Mouse (Mus musculus) embryo, embryonic 10 days (tissue): ENCODE results near the gene Fkbp8.
A peak's percentile ranks its signal among the peaks of the same experiment; 100 is the strongest.

ENCODE experiments used
- DNase-seq: peaks from one replicate; pipeline ENCODE4 v3.0.0-alpha.2; 2015; ENCODE audit warnings: low spot score

Gene Fkbp8

DNA sequence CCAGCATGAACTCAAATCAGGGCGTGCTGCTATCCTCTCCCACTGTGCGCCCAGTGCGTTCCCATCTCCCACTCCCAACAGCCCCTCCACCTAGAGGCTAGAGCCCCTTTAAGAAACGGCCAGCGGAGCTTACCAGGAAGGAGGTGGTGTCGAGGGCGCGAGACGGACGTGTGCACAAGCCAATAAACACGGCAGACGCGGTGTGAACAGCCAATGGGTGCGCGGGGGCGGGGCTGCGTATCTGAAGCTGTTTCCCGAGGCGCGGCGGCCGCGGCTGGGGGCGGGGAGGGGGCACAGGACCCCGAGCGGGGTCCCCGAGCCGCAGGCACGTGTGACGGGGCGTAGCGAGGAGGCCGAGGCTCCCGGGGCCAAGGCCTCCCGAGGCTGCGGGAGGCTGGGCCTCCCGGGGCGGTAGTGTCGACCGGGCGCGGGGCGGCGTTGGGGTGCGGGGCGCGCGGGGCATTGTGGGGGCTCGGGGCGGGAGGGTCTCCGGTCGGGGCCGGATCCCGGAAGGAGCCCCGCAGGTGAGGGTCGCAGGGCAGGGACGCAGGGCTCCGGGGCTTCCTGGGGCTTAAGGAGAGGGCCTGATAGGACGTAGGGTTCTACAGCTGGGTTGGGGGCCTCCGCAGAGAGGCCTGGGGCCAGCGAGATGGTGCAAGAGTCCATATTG, at the start of gene Fkbp8, which contains the start of gene Kxd1:
Gene Fkbp8, plus strand, starts transcription at position 213 of the 670 bp plus-strand sequence.
Gene Kxd1, minus strand, starts transcription at position 445 of the 670 bp plus-strand sequence.
- peak; percentile 99 for DNase-seq

DNA sequence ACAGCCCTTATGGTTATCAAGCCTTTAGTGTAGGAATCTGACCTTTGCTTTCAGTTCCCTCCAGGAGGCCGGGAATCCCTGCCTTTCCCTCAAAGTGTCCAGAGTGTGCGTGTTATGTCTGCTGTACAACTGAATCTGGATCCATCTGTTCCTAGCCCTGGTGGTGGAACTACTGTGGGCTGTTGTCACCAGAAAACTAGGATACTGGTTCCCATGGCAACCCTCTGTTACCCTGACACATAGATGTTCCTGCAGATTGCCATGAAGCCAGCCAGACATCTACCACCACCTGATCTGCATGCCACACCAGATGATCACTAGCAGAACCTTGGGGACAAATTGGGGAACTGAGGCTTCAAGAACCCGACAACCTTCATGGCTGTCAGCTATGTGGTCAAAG, 45.6 kb upstream of the Fkbp8 start:
- no peak for DNase-seq

DNA sequence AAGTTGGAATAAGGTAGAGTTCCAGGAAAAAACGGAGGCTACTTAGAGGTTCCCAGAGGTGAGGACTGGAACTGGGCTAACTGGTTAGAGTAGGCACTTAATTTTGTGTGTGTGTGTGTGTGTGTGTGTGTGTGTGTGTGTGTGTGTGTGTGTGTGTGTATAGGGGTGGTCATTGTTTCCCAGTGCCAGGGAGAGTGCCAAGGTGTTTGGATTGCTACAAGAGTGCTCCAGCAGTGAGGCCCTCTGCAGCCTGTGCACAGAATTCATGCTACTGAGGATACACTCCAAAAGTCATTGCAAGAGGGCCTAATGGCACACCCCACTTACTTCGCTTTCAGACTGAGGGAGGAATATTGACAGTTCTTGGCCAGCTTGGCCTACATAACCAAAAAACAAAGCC, 44.6 kb upstream of the Fkbp8 start:
- DNase-seq, result no peak

DNA sequence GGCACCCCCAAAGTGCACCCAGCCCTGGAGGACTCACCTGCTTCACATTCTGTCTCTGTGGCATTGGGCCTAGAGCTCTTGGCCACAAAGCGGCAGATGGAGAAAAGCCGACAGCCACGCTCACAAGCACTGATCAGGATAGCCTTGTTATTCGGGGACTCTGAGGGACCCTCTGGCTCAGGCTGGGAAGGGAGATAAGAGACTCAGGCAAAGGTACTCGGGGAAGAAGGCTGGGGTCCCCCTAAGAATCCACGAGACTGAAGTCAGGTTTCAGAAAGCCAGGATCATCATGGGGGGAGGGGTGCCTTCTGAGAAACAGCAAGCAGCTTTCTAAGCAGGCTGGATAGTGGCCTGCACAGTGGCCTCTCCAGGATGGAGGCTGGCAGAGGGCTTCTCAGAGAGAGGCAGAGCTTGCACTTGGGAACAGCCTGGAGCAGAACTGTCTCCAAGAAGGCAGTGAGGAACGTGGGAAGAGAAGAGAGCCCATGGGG, 41.3 kb upstream of the Fkbp8 start:
- no peak for DNase-seq

DNA sequence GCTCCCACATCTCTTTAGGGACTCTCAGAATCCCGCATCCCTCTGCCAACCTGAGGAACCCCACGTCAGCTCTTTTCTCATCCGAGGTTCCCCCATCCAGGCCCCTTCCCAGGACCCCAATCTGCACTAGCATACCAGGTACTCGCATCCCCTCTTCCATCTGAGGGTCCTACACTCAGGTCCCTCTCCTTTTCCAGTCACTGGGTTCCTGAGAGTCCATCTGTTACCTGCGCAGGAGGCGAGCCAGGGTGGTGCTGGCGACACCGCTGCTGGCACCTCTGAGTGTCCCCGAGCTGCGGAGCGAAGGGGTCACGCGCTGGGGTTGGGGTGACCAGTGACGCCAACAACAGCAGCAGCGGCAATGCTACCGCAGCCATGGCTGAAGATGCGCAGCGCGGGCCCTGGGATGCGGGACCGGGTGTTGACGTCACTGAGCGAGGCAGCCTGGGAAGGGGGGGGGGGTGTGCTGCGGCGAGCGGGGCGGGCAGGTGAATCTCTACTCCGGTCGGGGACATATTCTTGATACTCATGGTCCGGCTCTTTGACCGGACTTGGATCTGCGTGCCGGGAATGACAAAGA, 40.5 kb upstream of the Fkbp8 start, which contains the start of gene Tmem59l:
Gene Tmem59l, minus strand, starts transcription at position 418 of the 580 bp plus-strand sequence.
- DNase-seq, result no peak

DNA sequence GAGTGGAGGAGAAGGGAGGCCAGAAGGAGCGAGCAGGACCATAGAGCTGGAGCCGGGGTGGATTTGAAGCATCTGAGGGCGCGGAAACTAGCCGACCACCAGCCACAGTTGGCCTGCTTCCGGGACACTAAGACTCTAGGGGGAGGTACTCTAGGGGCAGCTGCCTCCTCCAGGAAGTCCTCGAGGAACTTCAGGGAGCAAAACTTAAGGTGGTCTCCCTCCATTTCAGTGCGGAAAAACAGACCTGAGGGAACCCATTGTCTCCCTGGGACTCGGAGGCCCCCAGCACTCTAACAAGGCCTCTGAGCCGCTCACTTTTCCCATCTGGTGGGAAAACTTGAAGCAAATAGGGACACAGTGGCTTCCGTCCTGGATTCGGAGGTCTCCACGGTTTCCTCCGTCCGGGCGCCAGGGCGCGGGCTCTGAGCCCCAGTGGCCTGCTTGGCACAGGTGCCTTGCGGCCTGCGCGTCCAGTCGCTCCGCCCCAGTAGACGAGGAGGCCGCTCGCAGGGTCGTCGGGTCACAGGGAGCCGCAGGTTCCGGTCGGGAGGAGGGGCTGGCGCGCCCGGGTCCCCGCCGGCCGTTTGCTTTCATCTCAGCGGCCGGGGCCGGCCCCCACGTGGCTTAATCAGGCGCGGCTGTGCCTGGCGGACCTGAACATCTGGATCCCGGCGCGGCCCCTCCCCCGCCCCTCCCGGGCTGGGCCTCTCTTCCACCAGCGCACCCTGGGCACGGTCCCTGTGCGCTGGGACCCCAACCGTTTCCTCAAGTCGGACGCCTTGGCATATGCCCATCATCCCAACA, 39.3 kb upstream of the Fkbp8 start:
- peak; percentile 82 for DNase-seq

DNA sequence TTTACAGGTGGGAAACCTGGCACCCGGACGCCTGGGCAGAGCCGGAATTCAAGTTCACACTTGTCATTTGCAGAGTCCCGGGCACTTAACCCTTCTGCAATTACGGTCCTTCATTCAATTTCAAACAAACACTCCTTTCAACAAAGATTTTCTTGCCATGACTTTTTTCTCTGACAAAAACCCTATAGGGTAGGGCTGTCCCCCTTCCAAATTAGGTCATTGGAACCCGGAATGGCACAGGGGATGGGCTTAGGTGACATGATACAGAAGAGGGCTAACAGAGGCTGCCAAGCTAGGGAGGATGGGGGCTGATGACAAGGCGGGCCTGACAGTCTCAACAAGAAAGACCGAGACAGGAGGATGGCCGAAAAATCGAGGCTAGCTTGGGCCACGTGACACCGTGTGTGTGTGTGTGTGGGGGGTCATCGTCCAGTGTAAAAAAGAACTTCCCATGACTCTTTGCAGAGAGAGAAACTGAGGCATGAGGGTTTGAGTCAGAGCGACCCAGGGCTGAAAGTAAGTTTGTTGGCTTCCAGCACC, 38.5 kb upstream of the Fkbp8 start:
- peak; percentile 60 for DNase-seq

DNA sequence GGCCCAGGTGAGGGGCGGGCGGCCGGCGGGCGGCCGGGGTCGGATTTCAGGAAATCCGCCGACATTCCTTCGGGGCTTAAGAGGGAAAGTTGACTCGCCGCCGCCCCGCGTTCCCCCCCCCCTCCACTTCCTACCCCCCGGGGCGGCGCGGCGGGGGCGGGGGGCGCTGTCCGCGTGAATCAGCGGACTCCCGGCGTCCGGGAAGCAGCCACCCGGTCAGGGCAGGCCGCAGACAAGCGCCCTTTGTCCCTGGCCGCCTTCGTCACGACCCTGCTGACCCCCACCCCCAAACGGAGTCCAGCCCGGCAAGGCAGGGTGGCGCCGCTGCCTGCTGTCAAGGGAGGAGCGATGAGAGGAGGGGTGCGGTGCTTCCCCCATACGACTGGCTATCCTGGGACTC, 37.9 kb upstream of the Fkbp8 start:
- DNase-seq, result peak; percentile 58

DNA sequence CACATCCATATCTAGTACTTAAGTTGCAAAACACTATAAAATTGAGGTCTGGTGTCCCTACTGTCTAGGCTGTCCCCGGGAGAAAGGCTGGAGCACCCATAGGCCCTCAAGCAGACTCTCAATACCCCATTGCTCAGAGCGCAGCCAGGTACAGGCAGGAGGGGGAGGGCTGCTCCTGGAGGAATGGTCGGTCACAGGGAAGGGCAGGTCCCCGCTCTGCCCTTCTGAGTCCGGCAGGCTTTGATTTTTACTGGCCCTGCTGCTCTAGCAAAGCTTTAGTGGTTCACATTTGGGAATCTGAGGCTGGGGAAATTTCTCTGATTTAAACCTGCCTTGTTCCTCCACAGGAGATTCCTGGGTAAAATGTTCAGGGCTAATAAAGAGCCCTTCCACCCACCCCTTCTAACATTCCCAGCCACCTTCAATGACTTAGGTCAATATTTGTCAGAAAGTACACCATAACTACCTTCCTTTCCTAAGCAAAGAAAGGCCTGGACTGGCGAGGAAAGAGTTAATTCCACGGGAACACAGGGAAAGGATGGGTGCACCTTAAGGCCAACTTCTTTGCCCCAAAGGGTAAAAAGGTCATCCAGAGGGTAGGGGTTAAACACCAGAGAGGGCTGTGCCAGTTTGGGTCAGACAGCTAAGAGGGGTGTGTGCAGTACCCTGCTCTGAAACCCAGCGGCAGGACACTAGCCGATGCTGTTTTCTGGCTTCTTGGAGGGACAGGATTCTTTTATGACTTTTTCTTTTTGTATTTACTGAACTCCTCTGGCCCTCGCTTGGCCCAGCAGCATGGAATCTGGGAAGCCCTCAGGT, 37.3 kb upstream of the Fkbp8 start:
- DNase-seq, result no peak

DNA sequence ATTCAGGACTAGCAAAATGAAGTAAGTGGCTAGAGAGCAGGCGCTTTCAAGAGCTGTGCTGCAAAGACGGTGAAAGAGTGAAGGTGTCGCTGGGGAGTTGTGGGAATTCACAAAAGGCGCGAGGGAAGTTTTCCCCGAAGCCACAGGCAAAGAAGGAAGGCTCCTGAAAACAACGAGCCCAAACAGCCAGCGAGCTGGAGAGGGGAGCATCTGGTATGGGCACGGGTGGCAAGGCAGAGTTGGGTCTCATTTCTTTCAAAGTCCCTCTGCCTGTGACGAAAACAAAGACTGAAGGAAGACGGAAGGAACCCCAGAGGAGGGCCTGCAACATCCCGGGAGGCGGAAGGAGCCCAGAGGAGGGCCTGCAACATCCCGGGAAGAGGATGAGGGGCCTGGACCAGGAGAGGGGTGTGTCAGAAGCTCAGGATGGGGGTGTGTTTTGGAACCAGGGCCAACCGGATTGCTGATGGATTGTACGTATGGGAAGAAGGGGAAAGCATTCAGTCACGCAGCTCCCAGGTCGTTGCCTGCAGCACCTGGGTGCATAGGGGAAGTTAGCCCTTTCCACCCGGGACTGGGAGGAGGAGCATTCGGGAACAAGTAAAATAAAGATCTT, 36.5 kb upstream of the Fkbp8 start:
- no peak for DNase-seq

DNA sequence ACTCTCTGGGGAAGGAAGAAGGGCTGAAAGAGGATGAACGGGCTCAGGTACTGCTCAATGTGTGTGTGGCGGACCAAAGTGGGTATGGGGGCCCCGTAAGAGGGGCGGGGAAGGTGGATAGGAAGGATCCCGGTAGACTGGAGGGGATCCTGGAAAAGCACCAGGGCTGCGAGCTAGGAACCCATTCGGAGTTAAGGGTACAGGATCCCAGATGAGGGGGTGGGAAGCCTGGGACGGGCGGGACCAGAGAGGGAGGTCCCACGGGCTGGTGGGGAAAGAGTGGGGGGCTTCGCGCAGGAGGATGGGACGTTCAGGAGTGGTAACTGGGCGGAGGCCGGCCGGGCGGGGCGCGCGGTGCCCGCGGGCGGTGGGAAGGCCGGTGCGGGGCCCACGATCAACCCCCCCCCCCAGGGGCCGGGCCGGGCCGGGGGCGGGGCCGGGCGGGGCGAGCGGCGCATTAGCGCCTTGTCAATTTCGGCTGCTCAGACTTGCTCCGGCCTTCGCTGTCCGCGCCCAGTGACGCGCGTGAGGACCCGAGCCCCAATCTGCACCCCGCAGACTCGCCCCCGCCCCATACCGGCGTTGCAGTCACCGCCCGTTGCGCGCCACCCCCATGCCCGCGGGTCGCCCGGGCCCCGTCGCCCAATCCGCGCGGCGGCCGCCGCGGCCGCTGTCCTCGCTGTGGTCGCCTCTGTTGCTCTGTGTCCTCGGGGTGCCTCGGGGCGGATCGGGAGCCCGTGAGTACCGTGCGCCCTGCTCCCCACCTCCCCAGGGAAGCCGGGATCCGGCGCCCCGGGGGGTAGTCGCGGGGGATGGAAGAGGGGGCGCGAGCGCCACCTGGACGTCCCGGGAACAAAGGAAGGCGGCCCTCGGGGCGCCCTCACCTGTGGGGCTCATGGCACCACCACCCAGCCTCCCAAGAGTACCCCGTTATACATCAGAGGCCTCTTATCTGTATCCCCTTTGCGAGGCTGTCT, 34.6 kb upstream of the Fkbp8 start, which contains the start of gene Crlf1:
Gene Crlf1, plus strand, starts transcription at position 495 of the 977 bp plus-strand sequence.
- DNase-seq, result no peak

DNA sequence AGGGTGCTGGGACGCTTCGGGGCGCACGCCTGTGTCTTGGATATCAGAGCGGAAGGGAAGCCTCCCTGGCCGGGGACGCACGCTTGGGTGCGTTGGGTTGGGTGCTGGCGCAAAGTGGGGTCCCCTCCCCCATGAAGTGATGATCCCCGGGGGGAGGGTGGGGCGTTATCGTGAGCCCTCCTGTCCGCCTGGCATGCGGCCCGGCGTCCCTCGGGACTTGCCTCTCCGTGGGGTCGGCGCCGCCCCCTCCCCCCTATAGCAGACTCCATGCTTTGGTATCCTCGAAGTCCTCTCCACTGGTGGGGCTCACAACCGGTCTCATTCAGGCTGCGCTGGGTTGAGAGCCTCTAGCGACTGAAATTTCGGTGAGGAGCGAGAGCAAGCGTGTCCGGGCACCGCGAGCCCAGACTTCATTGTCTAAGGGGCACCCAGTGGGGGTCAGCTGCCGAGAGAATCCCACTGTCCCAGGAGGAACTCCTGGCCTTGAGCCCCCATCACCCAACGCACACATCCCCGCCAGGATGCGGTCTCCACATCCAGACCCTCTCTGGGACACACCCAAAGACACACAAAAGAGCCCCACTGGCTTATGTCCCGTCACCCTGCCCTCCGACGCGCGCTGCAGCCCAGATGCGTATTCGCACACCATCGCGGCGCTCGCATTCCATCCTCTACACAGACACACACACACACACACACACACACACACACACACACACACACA, 33.7 kb upstream of the Fkbp8 start:
- DNase-seq, result no peak

DNA sequence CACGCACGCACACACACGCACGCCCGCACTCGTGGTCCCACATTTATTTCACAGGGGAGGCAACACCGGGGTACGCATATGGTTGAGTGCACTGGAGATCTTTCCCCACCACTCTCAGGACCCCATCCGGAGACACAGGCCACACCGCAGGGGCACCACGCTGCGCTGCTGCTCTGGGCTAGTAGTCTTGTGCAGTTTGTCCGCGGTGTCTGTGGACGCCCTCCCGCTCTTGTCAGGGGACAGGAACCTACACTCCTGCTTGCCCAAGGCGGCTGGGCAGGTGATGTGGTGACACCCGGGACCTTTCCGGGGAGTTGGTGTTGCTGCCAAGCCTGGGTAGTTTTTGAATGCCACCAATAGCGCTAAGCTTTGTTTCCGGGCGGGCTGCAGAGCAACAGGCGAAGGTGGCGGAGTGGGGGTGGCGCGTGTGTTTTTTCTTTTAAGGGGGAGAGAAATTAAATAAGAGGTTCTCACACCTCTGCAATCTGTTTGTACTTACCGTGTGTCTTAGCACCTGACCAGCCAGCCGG, 33.0 kb upstream of the Fkbp8 start:
- no peak for DNase-seq

DNA sequence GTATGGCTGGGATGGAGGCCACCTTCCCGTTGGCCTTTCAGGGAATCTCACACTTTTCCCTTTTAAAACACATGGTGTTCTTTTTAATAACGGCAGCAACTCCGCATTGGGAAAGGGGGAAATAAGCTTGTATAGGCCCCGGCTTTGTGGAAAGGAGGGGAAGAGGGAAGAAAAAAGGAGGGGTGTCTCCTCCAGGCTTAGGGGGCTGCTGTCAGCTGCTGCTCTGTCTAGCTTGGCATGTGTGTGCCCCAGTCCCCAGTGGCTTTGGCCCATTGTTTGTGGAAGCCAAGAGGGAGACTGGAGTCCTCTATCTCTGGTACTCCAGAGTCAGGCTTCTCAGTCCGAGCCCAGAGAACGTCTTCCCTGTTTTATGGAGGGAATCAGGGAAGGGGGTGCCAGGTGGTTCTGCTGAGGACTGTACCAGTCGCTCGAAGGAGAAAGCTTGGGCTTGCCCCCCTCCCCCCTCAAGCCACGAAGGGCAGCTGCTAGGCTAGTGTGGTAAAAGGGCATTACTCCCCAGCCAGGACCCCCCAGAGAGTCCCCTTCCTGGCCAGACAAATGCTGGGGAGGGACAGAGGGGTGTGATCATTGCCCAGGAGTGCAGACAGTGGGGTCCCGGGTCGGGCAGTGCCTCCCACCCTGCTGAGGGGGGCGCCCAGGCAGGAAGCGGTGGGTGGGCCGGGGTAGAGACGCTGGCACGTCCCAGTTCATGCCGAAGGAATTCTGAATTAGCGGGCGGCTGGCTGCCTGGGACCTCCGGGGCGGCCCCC, 32.3 kb upstream of the Fkbp8 start:
- no peak for DNase-seq

DNA sequence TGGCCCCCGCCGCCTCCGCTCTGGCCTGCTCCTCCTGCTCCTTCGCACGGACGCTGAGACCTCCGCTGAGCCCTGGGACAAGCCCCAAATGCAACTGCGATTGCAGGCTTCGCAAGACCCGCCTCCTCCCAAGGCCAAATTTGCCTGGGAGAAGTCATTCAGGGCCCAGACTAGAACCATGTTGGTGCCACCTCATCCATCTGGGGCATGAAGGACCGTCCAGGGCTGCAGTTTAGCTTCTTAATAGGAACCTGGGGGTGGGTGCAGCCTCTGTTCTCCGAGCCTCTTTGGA, 31.8 kb upstream of the Fkbp8 start:
- DNase-seq, result no peak

DNA sequence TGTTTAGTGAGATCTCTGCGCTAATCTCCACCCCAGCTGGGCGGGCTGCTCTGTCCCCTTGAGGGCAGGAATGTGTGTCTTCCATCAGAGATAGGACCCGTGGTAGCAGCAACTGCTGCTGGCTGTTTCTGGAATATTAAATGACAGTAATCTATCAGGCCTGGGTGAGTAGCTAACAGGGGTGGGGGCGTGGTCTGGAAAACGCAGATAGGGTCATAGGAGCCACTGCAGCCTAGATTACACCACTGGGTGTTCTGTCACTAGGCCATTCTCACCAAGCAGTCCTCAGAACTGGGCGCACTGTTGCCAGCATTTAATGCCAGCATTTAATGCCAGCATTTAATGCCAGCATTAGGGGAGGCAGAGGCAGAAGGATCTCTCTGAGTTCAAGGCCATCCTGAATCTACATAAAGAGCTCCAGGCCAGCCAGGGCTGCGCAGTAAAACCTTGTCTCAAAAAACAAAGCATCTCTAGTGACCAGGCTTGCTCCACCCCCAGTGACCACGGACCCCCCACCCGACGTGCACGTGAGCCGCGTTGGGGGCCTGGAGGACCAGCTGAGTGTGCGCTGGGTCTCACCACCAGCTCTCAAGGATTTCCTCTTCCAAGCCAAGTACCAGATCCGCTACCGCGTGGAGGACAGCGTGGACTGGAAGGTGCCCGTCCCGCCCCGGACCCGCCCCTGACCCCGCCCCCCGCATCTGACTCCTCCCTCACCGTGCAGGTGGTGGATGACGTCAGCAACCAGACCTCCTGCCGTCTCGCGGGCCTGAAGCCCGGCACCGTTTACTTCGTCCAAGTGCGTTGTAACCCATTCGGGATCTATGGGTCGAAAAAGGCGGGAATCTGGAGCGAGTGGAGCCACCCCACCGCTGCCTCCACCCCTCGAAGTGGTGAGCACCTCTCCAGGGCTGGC, 26.9 kb upstream of the Fkbp8 start:
- no peak for DNase-seq

DNA sequence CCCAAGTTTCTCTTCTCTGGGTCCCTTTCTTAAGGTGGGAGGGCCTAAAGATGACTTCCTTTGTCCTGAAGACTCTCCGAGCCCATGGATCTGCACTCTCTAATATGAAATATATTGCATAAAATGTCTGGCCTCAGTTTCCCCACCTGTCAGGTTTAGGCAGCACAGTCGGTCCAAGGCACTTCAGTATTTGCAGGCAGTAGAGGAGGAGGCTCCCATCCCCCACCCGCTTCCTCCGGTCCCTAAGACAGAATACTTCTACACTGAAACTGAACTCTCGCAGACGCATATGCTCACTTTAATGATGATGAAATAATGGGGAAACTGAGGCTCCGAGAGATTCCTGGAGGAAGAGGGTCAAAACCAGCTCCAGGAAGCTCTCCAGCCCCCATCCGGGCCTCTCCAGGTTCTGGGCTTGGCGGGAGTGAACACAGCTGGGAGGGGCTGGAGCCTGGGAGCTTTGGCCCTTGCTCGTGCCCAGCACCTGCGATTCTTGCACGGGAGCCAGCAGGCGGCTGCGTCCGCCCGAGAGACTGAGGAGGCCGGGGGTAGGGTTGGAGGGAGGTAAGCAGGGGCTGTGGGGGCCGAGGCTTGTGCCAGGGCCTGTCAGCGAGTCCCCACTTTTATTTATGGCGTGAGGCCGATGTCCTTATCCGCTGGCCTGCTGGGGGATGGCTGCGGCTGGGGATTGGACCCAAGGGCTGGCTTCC, 25.5 kb upstream of the Fkbp8 start:
- DNase-seq, result no peak
